Mouse (Mus musculus): ENCODE measurements around the gene Ctcf. TPM values are rescaled to one million over a fixed set of nuclear protein-coding genes. Genes with fewer than 3 reads are reported as not detected.

Gene Ctcf
- polyA plus RNA-seq, 1 experiment from 2014 or later = 117 TPM

- H3K27me3 ChIP-seq (ENCODE audit: insufficient read depth, low read length) = no peaks in the 10 kb centered on the region
- no peak for ATAC-seq (ENCODE audit: low FRiP score, low TSS enrichment)
- no peak overlapping the region for H3K4me3 ChIP-seq (ENCODE audit: low read length)
- H3K9ac ChIP-seq (replicated peaks; ENCODE audit: low read length) = no peak overlapping the region
- H3K4me2 ChIP-seq (replicated peaks; ENCODE audit: low read depth, low read length) = no peak overlapping the region
- H3K36me3 ChIP-seq (ENCODE audit: insufficient read depth, low read length) = peaks cover 12% of the 10 kb centered on the region
- WGBS = 83% methylated on average over 1 of the region's 1 CpGs
- H3K9me3 ChIP-seq (ENCODE audit: low read length) = no peaks in the 10 kb centered on the region
- H3K27ac ChIP-seq (ENCODE audit: low read length) = no peak overlapping the region
- peaks cover 25% of the 10 kb centered on the region for H3K4me1 ChIP-seq (ENCODE audit: insufficient read depth, low read length)
These were observed 3.5 kb downstream of the Ctcf start for GRCm38 (mm10) chr8:105639835-105640234.

- Histone ChIP-seq H3K4me3 (ENCODE audit: low read length) (no peak overlapping the region), H3K27me3 (ENCODE audit: insufficient read depth, low read length) (no peaks in the 10 kb centered on the region), H3K4me1 (ENCODE audit: insufficient read depth, low read length) (peaks cover 18% of the 10 kb centered on the region), H3K9ac (replicated peaks; ENCODE audit: low read length) (no peak overlapping the region), H3K9me3 (ENCODE audit: low read length) (no peaks in the 10 kb centered on the region), H3K27ac (ENCODE audit: low read length) (no peak overlapping the region), H3K4me2 (replicated peaks; ENCODE audit: low read depth, low read length) (no peak overlapping the region), H3K36me3 (ENCODE audit: insufficient read depth, low read length) (peaks cover 17% of the 10 kb centered on the region)
- no peak for ATAC-seq (ENCODE audit: low FRiP score, low TSS enrichment)
- WGBS = 73% methylated on average over 2 of the region's 2 CpGs
These were observed 4.1 kb downstream of the Ctcf start for GRCm38 (mm10) chr8:105640511-105640910.

- Histone ChIP-seq H3K4me3 (ENCODE audit: low read length) (no peak overlapping the region), H3K4me1 (ENCODE audit: insufficient read depth, low read length) (no peaks in the 10 kb centered on the region), H3K9me3 (ENCODE audit: low read length) (no peaks in the 10 kb centered on the region), H3K9ac (replicated peaks; ENCODE audit: low read length) (no peak overlapping the region), H3K36me3 (ENCODE audit: insufficient read depth, low read length) (peaks cover 35% of the 10 kb centered on the region), H3K4me2 (replicated peaks; ENCODE audit: low read depth, low read length) (no peak overlapping the region), H3K27ac (ENCODE audit: low read length) (no peak overlapping the region), H3K27me3 (ENCODE audit: insufficient read depth, low read length) (no peaks in the 10 kb centered on the region)
- no peak for ATAC-seq (ENCODE audit: low FRiP score, low TSS enrichment)
- WGBS = 96% methylated on average over 1 of the region's 1 CpGs
These were observed 8.8 kb downstream of the Ctcf start for GRCm38 (mm10) chr8:105645205-105645604.

GRCm38 (mm10) chr8:105648929-105649328, 12.6 kb downstream of the Ctcf start:
- ATAC-seq (ENCODE audit: low FRiP score, low TSS enrichment) = no peak
- no peak overlapping the region for H3K27ac ChIP-seq (ENCODE audit: low read length)
- no peaks in the 10 kb centered on the region for H3K27me3 ChIP-seq (ENCODE audit: insufficient read depth, low read length)
- no peaks in the 10 kb centered on the region for H3K9me3 ChIP-seq (ENCODE audit: low read length)
- WGBS = 100% methylated on average over 1 of the region's 1 CpGs
- no peak overlapping the region for H3K4me2 ChIP-seq (replicated peaks; ENCODE audit: low read depth, low read length)
- H3K4me1 ChIP-seq (ENCODE audit: insufficient read depth, low read length) = no peaks in the 10 kb centered on the region
- H3K36me3 ChIP-seq (ENCODE audit: insufficient read depth, low read length) = peaks cover 39% of the 10 kb centered on the region
- H3K9ac ChIP-seq (replicated peaks; ENCODE audit: low read length) = no peak overlapping the region
- H3K4me3 ChIP-seq (ENCODE audit: low read length) = no peak overlapping the region

GRCm38 (mm10) chr8:105657641-105658040, 21.3 kb downstream of the Ctcf start:
- no peak for ATAC-seq (ENCODE audit: low FRiP score, low TSS enrichment)
- H3K9me3 ChIP-seq (ENCODE audit: low read length) = no peaks in the 10 kb centered on the region
- peaks cover 8% of the 10 kb centered on the region for H3K36me3 ChIP-seq (ENCODE audit: insufficient read depth, low read length)
- no peaks in the 10 kb centered on the region for H3K4me1 ChIP-seq (ENCODE audit: insufficient read depth, low read length)
- H3K4me3 ChIP-seq (ENCODE audit: low read length) = no peak overlapping the region
- no peak overlapping the region for H3K27ac ChIP-seq (ENCODE audit: low read length)
- H3K27me3 ChIP-seq (ENCODE audit: insufficient read depth, low read length) = no peaks in the 10 kb centered on the region
- H3K9ac ChIP-seq (replicated peaks; ENCODE audit: low read length) = no peak overlapping the region
- no peak overlapping the region for H3K4me2 ChIP-seq (replicated peaks; ENCODE audit: low read depth, low read length)

- 78% methylated on average over 3 of the region's 3 CpGs for WGBS
- Histone ChIP-seq H3K4me1 (ENCODE audit: insufficient read depth, low read length) (no peaks in the 10 kb centered on the region), H3K27me3 (ENCODE audit: insufficient read depth, low read length) (no peaks in the 10 kb centered on the region), H3K27ac (ENCODE audit: low read length) (no peak overlapping the region), H3K9ac (replicated peaks; ENCODE audit: low read length) (no peak overlapping the region), H3K9me3 (ENCODE audit: low read length) (no peaks in the 10 kb centered on the region), H3K36me3 (ENCODE audit: insufficient read depth, low read length) (peaks cover 22% of the 10 kb centered on the region), H3K4me3 (ENCODE audit: low read length) (no peak overlapping the region), H3K4me2 (replicated peaks; ENCODE audit: low read depth, low read length) (no peak overlapping the region)
- ATAC-seq (ENCODE audit: low FRiP score, low TSS enrichment) = no peak
These were observed 24.8 kb downstream of the Ctcf start for GRCm38 (mm10) chr8:105661167-105661566.

GRCm38 (mm10) chr8:105677891-105678290, 41.5 kb downstream of the Ctcf start:
- Histone ChIP-seq H3K4me1 (ENCODE audit: insufficient read depth, low read length) (no peaks in the 10 kb centered on the region), H3K9me3 (ENCODE audit: low read length) (no peaks in the 10 kb centered on the region), H3K4me2 (replicated peaks; ENCODE audit: low read depth, low read length) (no peak overlapping the region), H3K9ac (replicated peaks; ENCODE audit: low read length) (no peak overlapping the region), H3K4me3 (ENCODE audit: low read length) (no peak overlapping the region), H3K36me3 (ENCODE audit: insufficient read depth, low read length) (peaks cover 62% of the 10 kb centered on the region), H3K27ac (ENCODE audit: low read length) (no peak overlapping the region), H3K27me3 (ENCODE audit: insufficient read depth, low read length) (no peaks in the 10 kb centered on the region)
- WGBS = 87% methylated on average over 1 of the region's 1 CpGs
- ATAC-seq (ENCODE audit: low FRiP score, low TSS enrichment) = no peak

- Histone ChIP-seq H3K27me3 (ENCODE audit: insufficient read depth, low read length) (no peaks in the 10 kb centered on the region), H3K4me3 (ENCODE audit: low read length) (no peak overlapping the region; the same call in 1 of the 2 replicates), H3K4me2 (replicated peaks; ENCODE audit: low read depth, low read length) (peak overlapping the region; percentile 52), H3K4me1 (ENCODE audit: insufficient read depth, low read length) (peaks cover 10% of the 10 kb centered on the region; the same call in 1 of the 2 replicates), H3K27ac (ENCODE audit: low read length) (no peak overlapping the region), H3K9me3 (ENCODE audit: low read length) (no peaks in the 10 kb centered on the region), H3K9ac (replicated peaks; ENCODE audit: low read length) (no peak overlapping the region), H3K36me3 (ENCODE audit: insufficient read depth, low read length) (peaks cover 34% of the 10 kb centered on the region)
- ATAC-seq (ENCODE audit: low FRiP score, low TSS enrichment) = 0 out of 2 replicates have a peak, but pooled peaks have one; percentile 20
- WGBS = 69% methylated on average over 7 of the region's 7 CpGs
These were observed 49.0 kb downstream of the Ctcf start for GRCm38 (mm10) chr8:105685325-105685724.

- Histone ChIP-seq H3K27me3 (ENCODE audit: insufficient read depth, low read length) (no peaks in the 10 kb centered on the region), H3K4me3 (ENCODE audit: low read length) (peak within 1 kb of the TSS; percentile 27), H3K9ac (replicated peaks; ENCODE audit: low read length) (peak within 1 kb of the TSS; percentile 40; the same call in 1 of the 2 replicates), H3K9me3 (ENCODE audit: low read length) (no peaks in the 10 kb centered on the region), H3K27ac (ENCODE audit: low read length) (no peak within 1 kb of the TSS), H3K36me3 (ENCODE audit: insufficient read depth, low read length) (peaks cover 29% of the 10 kb centered on the region), H3K4me1 (ENCODE audit: insufficient read depth, low read length) (peaks cover 10% of the 10 kb centered on the region; the same call in 1 of the 2 replicates), H3K4me2 (replicated peaks; ENCODE audit: low read depth, low read length) (peak within 1 kb of the TSS; percentile 52)
- 2% methylated on average over 22 of the region's 26 CpGs for WGBS
- ATAC-seq (ENCODE audit: low FRiP score, low TSS enrichment) = peak; percentile 58
These were observed 49.5 kb downstream of the Ctcf start, which contains the start of gene Carmil2 for GRCm38 (mm10) chr8:105685796-105686308. TSS of gene Carmil2 (plus strand) at chr8:105686274.

GRCm38 (mm10) chr8:105686551-105686950, 50.2 kb downstream of the Ctcf start:
- 66% methylated on average over 6 of the region's 6 CpGs for WGBS
- Histone ChIP-seq H3K9me3 (ENCODE audit: low read length) (no peaks in the 10 kb centered on the region), H3K9ac (replicated peaks; ENCODE audit: low read length) (no peak overlapping the region), H3K36me3 (ENCODE audit: insufficient read depth, low read length) (peaks cover 24% of the 10 kb centered on the region), H3K4me1 (ENCODE audit: insufficient read depth, low read length) (peaks cover 10% of the 10 kb centered on the region; the same call in 1 of the 2 replicates), H3K27ac (ENCODE audit: low read length) (no peak overlapping the region), H3K4me3 (ENCODE audit: low read length) (no peak overlapping the region), H3K4me2 (replicated peaks; ENCODE audit: low read depth, low read length) (no peak overlapping the region), H3K27me3 (ENCODE audit: insufficient read depth, low read length) (no peaks in the 10 kb centered on the region)
- ATAC-seq (ENCODE audit: low FRiP score, low TSS enrichment) = no peak
